Mouse (Mus musculus): ENCODE measurements at regions not wholly inside any gene's neighbourhood (a gene's known extent, or its start where the extent isn't known, plus 50 kb on each side); places are given as distances from the start of the nearest gene placed in this dataset.

- DNase-seq = peak; percentile 86
Measured at GRCm38 (mm10) chrX:103532620-103533199, 97.7 kb upstream of the Zcchc13 start.

- DNase-seq = peak; percentile 89
Measured at GRCm38 (mm10) chrX:103533306-103533705, 97.1 kb upstream of the Zcchc13 start.

- peak; percentile 72 for DNase-seq
Measured at GRCm38 (mm10) chrX:103533831-103534230, 96.6 kb upstream of the Zcchc13 start.

GRCm38 (mm10) chrX:103546490-103547202 is 83.7 kb upstream of the Zcchc13 start:
- no peak for DNase-seq

GRCm38 (mm10) chrX:103551304-103551703 is 79.1 kb upstream of the Zcchc13 start:
- no peak for DNase-seq

- no peak for DNase-seq
Measured at GRCm38 (mm10) chrX:103553196-103553595, 77.2 kb upstream of the Zcchc13 start.

- DNase-seq = no peak
Measured at GRCm38 (mm10) chrX:103553605-103554004, 76.8 kb upstream of the Zcchc13 start.

- peak; percentile 71 for DNase-seq
Measured at GRCm38 (mm10) chrX:103555041-103555986, 75.1 kb upstream of the Zcchc13 start.

- no peak for DNase-seq
Measured at GRCm38 (mm10) chrX:103556046-103556445, 74.3 kb upstream of the Zcchc13 start.

GRCm38 (mm10) chrX:103556681-103557490 is 73.5 kb upstream of the Zcchc13 start:
- DNase-seq = no peak

- no peak for DNase-seq
Measured at GRCm38 (mm10) chrX:103557496-103557895, 72.9 kb upstream of the Zcchc13 start.

- peak; percentile 95 for DNase-seq
Measured at GRCm38 (mm10) chrX:103563531-103564246, 66.7 kb upstream of the Zcchc13 start.

- DNase-seq = no peak
Measured at GRCm38 (mm10) chrX:103573344-103573743, 57.0 kb upstream of the Zcchc13 start.

GRCm38 (mm10) chrX:103579484-103579883 is 50.9 kb upstream of the Zcchc13 start:
- DNase-seq = no peak

Measured in retina, postnatal 1 day (tissue).